Mouse (Mus musculus) heart, adult 11 months (tissue): ENCODE data around the gene 4930518I15Rik.
"Not testable (repeated sequence)": the region's sequence is repeated elsewhere in the genome, so short reads cannot be mapped to it uniquely, and the experiment has no call there.

Experiments used
- DNase-seq: peaks from one replicate; pipeline ENCODE4 v3.0.0; 2022

The 4930518I15Rik gene

DNA sequence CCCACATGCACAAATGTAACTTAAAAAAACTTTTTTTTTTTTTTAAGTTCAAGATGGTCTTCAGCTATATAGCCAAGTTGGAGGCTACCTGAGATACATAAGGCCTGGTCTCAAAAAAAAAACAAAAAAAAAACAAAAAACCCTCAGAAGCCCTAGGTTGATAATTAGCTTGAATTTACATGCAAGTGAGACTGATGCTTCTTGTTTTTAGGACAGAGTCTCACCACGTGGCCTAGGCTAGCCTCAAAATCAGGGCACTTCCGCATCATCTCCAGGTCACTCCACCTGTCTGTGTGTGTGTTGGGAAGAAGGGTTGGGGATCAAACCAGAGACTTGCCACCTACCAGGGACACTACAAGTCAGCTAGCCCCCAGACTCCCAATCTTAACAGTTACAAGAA is at the start of gene 4930518I15Rik:
TSS of gene 4930518I15Rik (minus strand) at position 112 of the 400 bp plus-strand sequence.
- no peak for DNase-seq

DNA sequence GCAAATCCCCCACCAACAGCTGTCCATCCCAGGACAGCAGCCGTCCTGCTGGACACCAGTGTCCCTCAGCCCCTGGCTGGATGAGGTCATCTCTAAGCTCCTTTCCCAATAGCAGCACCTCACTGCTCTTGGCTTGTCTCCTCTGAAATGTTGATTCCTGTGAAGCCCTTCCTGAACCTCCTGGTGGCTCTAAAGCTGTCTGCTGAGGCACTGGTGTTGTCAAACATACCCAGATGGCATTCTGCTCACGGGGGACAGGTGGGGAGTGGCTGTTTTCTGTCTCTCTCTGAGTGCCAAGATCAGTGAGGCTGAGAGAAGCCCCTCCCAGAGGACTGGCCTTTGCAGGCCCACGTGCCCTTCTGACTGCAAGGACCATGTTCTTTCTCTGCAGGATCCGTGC is 48.2 kb upstream of the 4930518I15Rik start:
- not testable (repeated sequence) for DNase-seq

DNA sequence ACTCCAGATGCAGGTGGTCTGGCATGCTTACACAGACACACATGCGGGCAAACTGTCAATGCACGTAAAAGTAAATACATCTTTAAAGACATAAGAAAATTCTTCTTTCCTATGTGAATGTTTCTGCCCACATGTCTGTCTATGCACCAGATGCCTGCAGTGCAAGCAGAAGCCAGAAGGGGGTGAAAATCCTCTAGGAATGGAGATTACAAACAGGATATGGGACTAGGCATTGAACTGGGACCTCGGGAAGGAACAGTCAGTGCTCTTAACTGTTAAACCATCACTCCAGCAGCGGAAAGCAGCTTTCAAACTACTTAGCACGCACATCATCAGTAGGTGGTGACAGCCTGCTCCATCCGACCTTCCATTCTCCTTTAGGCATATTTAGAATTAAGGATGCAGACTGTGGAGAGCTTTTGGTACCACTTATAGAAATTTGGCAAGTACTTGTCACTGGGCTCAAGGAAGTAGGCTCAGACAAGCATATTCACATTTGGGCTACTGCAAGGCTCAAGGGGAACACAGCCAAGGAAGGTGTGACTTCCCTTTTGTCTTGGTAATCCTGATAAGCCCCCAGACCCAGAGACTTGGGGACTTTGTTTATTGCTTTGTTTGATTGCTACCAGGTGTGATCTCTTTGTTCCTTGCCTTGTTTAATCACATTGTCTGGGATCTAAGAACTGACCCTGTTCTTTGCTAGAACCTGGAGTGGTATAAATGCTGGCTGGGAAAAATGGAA is 47.4 kb upstream of the 4930518I15Rik start:
- DNase-seq: peak; percentile 91

DNA sequence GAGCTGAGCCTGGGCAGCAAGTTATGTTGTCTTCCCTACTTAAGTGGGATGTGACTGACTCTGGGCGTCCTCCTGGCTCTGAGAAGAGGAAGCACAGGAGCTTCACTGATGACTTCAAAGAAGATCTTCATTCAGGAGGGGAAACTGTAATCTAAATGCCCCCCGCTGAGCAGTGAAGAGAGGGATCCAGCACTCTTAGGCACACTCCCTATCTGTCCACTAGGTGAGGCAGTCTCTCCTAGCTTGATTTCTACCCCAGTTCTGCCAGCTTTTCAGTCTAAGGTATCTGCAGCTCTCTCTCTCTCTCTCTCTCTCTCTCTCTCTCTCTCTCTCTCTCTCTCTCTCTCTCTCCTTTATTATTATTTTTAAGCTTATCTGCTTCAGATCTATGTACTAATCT is 45.6 kb upstream of the 4930518I15Rik start:
- no peak for DNase-seq

DNA sequence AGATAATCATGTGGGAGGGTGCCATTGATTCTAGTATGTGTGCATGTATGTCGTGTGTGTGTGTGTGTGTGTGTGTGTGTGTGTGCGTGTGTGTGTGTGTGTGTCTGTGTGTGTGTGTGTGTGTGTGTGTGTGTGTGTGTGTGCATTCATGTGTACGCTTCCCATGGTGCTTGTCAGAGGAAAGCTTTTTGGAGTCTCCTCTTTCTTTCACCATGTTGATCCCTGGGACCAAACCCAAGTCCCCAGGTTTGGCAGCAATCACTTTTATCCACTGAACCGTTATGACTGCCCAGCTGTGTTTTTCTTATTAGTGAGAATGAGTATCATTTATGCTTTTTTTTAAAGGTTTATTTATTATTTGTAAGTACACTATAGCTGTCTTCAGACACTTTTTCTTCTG is 44.7 kb upstream of the 4930518I15Rik start:
- DNase-seq: not testable (repeated sequence)

DNA sequence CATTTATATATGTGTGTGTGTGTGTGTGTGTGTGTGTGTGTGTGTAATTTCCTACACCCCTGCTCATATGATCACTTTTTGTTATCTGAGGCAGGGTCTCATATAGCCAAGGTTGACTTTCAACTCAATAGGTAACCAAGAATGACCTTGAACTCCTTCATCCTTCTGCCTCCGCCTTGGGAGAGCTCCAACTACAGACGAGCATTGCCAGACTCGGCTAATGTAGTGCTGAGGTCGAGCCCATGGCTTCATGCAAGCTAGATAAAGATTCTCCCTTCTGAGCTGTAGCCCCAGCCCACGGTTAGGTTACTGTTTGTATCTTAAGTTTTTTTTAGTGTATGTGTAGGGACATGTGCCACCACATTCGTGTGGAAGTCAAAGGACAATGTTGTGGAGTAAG is 44.1 kb upstream of the 4930518I15Rik start:
- DNase-seq: no peak

DNA sequence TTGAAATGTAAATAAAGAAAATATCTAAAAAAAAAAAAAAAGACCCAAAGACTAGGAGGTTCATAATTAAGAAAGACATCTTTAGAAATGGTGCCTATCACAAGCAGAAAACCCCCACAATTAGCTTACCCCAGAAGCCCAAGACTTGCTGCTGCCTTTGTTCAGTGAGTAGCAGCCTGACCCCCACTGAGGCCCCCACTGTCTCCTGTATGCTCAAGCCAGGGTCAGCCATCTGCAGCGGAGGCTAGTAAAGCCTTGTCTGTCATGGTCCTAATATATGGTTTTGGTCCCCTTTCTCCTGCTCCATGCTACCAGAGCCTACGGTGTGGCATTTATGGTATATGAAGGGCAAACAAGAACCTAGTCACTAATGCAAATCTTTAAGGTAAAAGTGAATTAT is 43.6 kb upstream of the 4930518I15Rik start:
- no peak for DNase-seq

DNA sequence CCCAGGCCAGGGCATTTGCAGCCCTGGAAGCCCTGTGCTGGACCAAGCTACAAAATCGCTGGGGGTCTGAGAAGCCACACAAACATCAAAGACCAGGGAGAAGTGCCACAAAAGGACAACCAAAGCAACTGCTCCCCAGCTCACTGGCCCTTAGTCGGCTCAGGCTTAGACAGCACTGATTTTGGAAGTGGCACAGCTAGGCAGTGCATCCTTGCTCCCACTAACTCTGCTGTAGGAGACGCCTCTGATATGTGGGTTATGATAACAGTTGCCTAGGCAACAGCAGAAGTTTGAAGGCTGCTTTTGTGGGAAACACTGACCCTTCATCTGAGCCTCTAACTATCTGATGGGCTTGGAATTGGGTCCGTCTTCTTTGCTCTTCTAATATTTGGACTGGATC is 41.4 kb upstream of the 4930518I15Rik start:
- DNase-seq: peak; percentile 87

DNA sequence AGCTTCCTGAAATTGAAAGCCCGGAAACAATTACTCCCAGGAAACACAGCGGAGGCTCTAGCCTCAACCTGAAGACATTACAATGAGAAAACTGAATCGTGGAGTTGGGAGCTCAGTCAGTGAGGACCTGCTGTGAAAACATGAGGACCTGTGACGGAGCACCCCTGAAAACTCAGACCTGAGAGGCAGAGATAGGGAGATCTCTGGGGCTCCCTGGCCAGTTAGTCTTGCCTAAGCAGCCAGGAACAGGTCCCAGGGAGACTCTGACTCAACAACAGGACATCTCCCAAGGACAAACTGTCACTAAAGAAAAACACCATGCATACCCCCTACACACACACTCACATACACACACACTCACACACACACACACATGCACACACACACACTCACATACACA is 40.6 kb upstream of the 4930518I15Rik start:
- DNase-seq: no peak

DNA sequence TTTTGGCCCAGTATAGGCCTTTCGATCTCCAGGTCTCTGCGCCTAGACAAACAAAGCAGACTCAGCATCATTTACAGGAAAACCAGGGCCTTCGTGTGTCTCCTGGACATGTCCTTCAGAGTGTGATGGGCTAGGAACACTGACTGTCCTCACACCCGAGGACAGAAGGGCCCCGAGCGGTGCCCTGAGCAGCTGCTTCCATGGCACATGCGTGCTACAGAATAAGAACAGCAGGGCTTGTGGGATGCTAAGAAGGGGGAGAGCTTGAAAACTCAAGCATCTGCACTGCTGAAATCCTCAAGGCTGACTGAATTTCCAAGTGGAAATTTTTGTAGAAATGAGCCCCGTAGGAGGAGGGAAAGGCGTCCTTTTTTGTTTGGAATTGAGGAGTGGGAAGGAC is 39.3 kb upstream of the 4930518I15Rik start:
- DNase-seq: no peak

DNA sequence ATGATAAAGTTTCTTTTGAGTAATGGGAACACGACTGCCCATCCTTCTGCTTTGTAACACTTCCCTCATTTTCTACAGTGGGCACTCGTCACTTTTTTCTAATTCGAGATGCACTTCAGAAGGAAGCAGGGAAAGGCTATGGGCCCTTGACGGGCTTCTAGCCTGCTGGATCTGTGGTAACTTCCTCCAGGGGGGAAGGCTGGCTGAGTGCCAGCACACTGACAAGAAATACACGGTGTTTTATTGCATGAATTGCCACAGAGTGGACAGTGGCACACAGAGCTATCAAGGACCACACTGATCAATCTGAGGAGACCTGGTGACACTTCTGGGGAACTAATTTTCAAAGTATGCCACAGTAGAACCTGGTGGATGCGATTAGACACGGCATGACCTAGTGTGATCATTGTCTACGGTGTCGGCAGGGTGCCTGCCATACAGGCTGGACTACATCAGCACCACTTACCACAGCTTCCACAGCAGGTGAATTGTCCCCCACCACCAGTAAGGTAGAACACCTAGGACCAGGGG is 38.7 kb upstream of the 4930518I15Rik start:
- no peak for DNase-seq

DNA sequence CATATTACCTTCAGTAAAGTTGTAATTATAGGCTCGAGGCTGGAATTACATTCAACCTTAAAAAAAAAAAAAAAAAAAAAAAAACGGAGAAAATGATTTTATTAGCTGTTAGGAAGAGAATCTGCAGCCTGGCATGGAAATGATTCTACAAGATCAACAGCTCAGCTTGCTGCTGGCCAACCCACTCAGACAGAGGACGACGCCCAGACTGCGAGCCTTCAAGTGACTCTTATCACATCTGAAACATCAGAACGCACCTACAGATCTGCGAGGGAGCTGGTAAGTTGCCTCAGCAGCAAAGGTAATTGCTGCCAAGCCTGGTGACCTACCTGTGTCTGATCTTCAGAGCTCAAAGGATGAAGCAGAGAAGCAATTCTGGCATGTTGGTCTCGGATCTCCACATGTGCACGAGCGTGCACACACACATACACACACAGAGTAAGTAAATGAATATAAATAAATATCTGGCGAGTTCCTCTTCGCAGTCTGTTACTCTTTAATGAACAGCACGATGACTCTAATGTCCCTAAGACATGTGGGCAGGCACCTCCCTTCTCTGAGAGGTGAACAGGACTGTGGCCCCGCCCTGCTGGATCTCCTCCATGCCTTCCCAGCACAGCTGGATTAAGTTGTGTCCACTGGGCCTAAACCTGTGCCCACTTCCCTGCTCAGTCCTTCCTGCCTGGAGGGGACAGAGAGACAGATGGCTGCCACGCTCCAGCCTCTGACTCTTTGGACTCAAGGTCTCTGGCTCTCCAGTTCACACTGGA is 36.9 kb upstream of the 4930518I15Rik start:
- DNase-seq: no peak

DNA sequence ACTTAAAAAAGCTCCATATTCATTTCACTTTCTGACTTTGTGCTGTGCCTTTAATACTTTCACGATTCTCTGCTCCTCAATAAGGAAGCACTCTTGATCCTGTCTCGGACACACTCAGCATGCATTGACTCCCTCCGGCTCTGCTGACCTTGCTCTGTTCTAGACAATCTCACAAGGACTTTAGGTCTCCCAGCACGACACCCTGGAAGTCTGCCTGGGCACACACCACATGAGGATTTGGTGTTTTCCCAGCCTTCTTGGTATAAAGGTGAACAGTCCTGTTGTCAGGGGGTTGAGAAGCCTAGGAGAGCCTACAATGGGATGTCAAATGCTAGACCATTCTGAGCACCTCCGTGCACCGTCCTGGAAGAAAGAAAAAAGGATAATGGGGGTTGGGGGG is 35.1 kb upstream of the 4930518I15Rik start:
- no peak for DNase-seq

DNA sequence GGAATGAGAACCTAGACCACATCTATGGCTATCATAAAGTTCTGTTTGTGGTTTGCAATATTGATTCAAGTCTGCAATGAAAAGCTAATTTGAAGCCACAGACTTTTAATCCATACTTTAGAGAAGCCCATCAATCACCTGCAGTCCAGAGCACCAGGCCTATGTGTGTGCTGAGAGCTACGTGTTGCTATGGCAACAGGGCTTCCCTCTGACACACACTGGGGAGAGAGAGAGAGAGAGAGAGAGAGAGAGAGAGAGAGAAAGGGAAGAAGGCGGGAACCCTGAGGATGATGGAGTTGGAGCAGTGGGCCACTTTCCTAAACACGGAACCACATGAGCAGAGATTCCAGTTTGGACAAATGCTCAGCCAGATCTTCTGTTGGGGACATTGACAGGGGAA is 34.5 kb upstream of the 4930518I15Rik start:
- no peak for DNase-seq

DNA sequence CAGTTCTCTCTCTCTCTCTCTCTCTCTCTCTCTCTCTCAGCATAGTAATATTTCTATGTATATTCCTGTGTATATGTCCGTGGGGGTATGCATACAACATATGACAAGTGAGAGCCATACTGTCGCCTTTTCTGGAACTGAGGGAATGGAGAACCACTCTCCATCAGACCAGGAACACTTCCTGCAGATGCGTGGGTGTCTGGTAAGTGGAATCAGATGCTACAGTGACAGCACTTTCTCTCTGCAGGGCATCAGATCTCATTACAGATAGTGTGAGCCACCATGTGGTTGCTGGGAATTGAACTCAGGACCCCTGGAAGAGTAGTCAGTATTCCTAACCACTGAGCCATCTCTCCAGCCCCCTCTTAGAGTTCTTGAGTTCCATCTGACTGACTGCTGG is 30.7 kb upstream of the 4930518I15Rik start:
- DNase-seq: no peak

DNA sequence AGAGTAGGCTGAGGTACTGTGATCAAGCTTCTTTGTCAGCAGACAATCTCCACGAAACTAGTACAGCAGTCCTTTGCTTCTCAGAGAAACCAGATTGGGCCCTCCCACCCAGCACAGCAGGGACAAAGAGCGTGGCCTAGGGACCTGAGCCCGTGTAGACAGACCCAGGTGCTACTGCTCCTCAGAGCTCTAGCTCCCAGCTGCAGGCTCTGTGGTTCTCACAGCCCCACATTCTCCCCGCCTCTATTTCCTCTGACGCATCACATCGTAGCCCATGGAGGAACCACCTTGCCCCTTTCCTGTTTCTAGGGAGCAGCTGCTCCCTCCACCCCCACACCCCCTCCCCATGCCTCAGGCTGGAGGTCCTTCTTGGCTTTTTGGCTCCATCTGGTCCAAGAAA is 29.3 kb upstream of the 4930518I15Rik start, which contains the start of gene Sla2:
TSS of gene Sla2 (minus strand) at position 176 of the 400 bp plus-strand sequence.
- no peak for DNase-seq

DNA sequence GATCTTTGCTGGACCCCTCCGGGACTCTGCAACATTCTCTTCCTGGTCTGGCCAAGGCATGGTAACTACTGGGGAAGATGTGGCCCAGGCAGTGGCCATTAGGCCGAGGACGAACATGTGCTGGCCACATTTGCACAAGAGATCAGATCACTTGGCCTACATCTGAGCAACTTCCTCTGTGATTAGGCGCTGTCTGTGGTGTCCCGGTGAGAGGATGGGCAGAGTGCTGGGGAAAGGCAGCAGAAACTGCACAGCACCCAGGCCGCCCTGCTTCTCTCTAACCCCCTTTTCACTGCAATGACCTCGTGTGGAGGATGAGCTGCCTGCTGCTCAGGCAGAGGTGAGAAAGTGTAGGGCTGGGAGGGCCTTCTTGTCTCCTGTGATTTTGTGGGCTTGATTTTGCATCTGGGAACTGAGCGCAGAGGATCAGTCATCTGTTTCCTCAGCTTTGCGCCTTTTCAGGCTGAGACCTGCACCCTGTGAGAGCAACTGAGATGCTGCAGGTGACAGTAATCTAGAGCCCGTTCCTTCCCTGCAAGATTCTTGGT is 28.4 kb upstream of the 4930518I15Rik start:
- no peak for DNase-seq

DNA sequence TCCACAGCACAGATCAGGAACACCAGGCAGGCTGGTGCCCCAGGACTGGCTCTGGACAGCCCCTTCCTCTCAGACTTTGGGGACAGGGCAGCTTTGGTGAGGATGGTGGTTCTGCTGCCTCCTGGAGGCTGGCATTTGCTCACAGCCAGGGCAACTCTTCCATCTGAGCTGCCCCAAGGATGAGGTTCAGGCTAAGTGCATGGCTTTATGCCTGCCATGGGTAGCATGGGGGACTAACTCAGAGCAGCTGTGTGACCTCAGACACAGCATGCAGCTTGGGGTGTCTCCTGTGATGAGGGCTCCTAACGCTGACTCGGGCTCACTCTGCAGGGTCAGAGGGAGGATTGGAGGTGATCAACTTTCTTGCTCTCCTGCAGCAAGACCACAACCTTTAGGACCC is 27.9 kb upstream of the 4930518I15Rik start:
- DNase-seq: not testable (repeated sequence)

DNA sequence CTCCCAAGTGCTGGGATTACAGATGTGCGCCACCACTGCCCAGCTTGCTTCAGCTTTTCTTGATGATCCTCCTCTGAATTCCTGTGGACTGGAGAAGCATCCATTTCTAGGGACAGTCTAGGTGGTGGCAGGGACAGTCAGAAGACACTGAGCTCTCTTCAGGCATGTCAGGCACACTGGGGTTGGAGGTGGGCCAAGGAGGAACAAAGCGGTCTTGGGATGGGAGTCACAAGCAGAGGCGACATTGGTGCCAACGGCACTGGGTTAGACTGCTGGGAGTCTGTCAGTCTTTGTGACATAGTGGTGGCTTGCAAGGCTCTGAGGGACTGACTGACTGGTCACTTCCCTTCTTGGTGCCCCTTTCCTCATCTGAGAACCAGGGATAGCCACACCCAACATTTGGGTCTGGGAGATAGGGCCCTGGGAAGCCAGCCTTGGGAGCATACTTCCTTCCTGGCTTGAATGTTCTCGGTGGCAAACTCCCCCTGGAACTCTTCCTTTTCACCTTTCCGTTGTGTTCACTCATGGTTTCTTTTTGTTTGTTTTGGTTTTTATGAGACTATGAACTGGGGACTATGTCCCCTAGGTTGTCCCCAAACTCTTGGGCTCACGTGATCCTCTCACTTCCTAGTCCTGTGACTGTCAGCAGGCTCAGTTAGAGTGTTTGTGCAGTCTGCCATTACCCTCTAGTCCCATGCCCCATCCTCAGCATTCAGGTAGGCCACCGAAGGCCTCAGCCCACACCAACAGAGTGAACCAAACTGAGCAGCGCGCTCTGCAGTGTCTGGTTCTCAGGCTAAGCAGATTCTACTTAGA is 26.9 kb upstream of the 4930518I15Rik start:
- DNase-seq: no peak

DNA sequence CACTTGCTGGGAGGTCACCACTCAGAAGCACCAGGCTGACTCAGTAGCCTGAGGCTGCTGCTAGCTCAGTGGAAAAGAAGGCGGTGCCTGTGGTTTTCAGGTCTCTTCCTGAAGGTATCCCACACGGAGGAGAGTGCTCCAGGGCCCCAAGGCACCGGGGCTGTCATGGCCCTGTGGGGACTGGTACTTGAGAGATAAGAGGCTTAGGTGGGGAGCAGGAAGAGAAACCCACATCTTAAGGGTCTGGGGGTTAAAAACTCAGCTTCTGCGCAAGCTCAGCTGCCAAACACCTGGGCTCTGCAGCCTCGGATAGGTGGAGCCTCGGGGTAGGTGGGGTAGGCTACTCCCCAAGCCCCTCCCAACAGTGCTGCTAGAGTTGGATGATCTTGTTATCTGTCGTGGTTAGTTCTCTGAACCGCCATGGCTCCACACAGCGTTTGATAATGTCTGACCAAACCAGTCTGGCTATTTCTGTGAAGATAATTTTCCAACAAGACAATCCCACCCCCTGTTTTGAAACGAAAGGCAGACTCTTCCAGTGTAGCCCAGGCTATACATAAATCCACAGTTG is 24.8 kb upstream of the 4930518I15Rik start:
- no peak for DNase-seq

DNA sequence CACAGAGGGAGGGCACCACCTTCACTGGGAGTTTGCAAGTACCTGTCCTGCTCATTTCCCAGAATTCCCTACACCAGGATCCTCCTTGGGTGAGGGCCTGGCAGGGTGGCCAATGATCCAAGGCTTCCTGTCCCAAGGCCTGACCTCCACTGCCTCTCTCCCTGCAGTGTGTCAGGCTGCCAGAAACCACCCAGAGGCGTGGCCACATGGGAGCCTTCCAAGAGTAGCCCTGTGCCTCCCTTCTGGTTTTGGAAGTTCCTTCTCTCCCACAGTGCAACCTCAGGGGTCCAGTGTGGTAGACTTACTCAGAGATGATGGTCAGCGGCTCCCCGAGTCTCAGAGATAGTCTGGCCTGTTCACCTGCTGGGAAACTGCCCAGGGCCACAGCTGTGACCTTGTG is 21.8 kb upstream of the 4930518I15Rik start:
- DNase-seq: no peak

DNA sequence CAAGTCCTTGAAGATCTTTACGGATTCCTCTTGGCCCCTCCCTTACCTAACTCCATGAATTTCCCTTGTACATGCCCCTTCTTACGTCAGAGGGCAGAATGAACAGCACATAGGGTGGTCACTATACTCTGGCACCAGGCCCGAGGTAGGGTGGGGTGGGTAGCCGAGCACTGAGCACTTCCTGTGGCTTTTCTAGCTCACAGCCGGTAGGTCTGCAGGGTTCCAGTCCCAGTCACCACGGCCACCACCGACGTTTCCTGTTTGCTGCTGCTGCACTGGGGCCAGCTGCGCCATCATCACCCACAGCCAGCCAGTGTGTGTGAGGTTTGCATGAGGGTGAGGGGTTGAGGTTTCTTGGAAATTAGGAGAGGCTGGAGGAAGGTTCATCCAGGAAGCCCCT is 20.0 kb upstream of the 4930518I15Rik start:
- DNase-seq: peak; percentile 92
